Mouse (Mus musculus): ENCODE measurements around the gene BC034090. TPM values are rescaled to one million over a fixed set of nuclear protein-coding genes. Genes with fewer than 3 reads are reported as not detected.

BC034090 gene
- polyA plus RNA-seq, 1 experiment from 2014 or later: 3.9 TPM

DNA sequence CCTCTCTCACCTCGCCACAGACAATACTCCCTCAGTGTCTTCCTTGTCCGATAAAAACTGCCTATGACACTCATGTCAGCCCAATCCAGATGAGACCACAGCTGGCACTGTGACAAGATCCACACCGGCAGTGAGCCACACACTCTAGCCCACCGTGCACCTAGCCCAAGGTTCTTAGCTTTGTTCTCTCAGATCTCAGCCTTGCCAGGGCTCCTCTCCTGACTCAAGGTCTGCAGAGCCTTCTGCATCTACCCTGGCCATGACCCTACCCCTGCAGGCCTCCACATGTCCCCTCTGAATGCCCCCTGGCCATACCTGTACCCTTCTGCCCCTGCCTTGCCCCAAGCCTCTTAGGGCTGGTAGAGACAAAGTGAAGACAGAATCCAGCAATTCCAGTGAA, 32.2 kb downstream of the BC034090 start:
- no peak overlapping the region for H3K4me3 ChIP-seq (ENCODE audit: low read depth, low read length)
- 30% methylated on average over 4 of the region's 4 CpGs for WGBS
- no peaks in the 10 kb centered on the region for H3K27me3 ChIP-seq (ENCODE audit: insufficient read depth, low read length)
- H3K36me3 ChIP-seq (ENCODE audit: insufficient read depth): peaks cover 14% of the 10 kb centered on the region
- H3K4me1 ChIP-seq (ENCODE audit: insufficient read depth): peaks cover 30% of the 10 kb centered on the region
- peak overlapping the region; percentile 93 for H3K27ac ChIP-seq (ENCODE audit: low read depth)
- peak overlapping the region; percentile 27; the same call in 1 of the 2 replicates for H3K9ac ChIP-seq
- DNase-seq (no peak), ATAC-seq (ENCODE audit: insufficient read depth) (peak; percentile 3; the same call in 1 of the 2 replicates)
- no peak for TF ChIP-seq CTCF (IDR thresholded peaks at IDR 0.05; ENCODE audit: low read depth)
- H3K9me3 ChIP-seq (ENCODE audit: low read depth, low read length): no peaks in the 10 kb centered on the region
- H3K4me2 ChIP-seq: peak overlapping the region; percentile 16; the same call in 1 of the 2 replicates

DNA sequence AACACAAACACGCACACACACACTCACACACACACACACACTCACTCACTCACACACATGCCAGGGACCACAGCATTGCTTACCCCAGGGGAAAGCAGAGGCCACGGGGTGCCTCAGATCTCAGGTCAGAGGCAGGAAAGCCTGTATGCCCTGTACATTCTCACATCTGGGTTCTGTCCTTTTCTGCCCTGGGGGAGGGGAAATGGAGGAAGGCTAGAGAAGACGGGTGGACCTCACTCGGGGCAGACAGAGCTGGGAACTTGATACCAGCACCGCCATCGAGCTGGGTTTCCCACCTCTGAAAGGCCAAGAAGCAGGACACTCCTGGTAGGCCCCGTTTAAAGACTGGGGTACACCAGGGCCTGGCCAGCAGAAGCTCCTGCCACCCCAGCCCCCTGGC, 33.2 kb downstream of the BC034090 start:
- no peak for TF ChIP-seq CTCF (IDR thresholded peaks at IDR 0.05; ENCODE audit: low read depth)
- ATAC-seq (ENCODE audit: insufficient read depth): no peak
- no peak overlapping the region for H3K9ac ChIP-seq

DNA sequence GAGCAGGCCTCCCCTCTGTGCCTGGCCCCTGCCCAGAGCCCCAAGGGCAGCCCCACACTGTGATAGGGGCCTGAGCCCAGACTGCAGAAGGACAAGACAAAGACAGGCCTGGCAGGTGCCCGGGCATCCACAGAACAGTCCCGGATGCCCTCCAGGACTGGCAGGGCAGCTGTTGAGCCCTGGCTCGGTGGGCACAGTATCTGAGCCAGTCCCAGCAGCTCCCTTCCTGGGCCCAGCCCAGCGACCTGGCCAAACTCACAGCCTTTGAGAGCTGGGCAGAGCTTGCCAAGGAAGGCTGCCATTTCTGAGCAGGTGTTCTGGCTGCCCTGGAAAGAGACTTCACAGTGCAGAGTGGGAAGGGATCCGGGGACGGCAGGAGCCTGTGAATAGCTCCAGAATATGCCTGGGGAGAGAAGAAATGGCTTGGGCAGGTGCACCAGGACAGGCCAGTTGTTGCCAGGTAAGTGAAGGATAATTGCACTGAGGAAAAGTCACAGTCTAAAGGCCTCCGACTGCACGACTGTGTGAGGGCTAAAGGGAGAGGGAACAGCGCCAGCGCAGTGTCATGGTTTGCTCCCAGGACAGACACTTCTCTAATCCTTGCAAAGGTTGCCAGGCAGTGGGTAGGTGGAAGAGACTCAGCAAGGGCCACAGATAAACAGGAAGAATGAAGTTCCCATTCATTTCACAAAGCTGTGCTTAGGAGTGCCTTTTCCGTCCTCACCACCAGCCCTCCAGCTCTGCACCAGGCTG, 34.1 kb downstream of the BC034090 start:
- Histone ChIP-seq H3K27ac (ENCODE audit: low read depth) (no peak overlapping the region), H3K9me3 (ENCODE audit: low read depth, low read length) (no peaks in the 10 kb centered on the region), H3K36me3 (ENCODE audit: insufficient read depth) (peaks cover 15% of the 10 kb centered on the region), H3K4me2 (no peak overlapping the region), H3K4me1 (ENCODE audit: insufficient read depth) (peaks cover 38% of the 10 kb centered on the region), H3K4me3 (ENCODE audit: low read depth, low read length) (no peak overlapping the region), H3K9ac (no peak overlapping the region), H3K27me3 (ENCODE audit: insufficient read depth, low read length) (no peaks in the 10 kb centered on the region)
- no peak for ATAC-seq (ENCODE audit: insufficient read depth)
- DNase-seq: no peak
- no peak for TF ChIP-seq CTCF (IDR thresholded peaks at IDR 0.05; ENCODE audit: low read depth)
- 66% methylated on average over 11 of the region's 11 CpGs for WGBS

More for the DNA sequence above, 33.2 kb downstream of the BC034090 start:
- Histone ChIP-seq H3K4me1 (ENCODE audit: insufficient read depth) (peaks cover 33% of the 10 kb centered on the region), H3K36me3 (ENCODE audit: insufficient read depth) (peaks cover 15% of the 10 kb centered on the region), H3K4me2 (no peak overlapping the region), H3K4me3 (ENCODE audit: low read depth, low read length) (no peak overlapping the region), H3K27me3 (ENCODE audit: insufficient read depth, low read length) (no peaks in the 10 kb centered on the region), H3K9me3 (ENCODE audit: low read depth, low read length) (no peaks in the 10 kb centered on the region), H3K27ac (ENCODE audit: low read depth) (peak overlapping the region; percentile 10; the same call in 1 of the 2 replicates)
- no peak for DNase-seq
- WGBS: 31% methylated on average over 7 of the region's 7 CpGs

DNA sequence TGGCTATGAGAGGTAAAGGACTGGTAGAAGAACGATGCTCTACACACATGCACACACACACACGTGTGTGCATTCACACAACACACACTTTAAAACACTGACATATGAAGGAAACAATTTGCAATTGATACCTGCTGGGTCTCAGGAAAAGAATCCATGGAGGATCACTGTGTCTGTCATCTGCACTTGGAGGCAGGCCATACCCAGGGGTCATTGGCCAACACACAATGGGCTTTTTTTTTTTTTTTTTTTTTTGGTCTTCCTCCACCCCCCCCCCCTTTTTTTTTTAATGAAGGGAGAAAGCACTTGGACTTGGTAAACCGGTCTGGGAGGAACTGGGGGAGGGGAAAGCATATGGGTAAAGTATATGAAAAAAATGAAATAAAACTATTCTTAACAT, 36.4 kb downstream of the BC034090 start:
- Histone ChIP-seq H3K4me3 (ENCODE audit: low read depth, low read length) (no peak overlapping the region), H3K27ac (ENCODE audit: low read depth) (no peak overlapping the region), H3K4me1 (ENCODE audit: insufficient read depth) (peaks cover 21% of the 10 kb centered on the region), H3K36me3 (ENCODE audit: insufficient read depth) (peaks cover 17% of the 10 kb centered on the region), H3K4me2 (no peak overlapping the region), H3K27me3 (ENCODE audit: insufficient read depth, low read length) (no peaks in the 10 kb centered on the region), H3K9me3 (ENCODE audit: low read depth, low read length) (no peaks in the 10 kb centered on the region), H3K9ac (no peak overlapping the region)
- WGBS: 72% methylated on average over 3 of the region's 3 CpGs
- ATAC-seq (ENCODE audit: insufficient read depth): no peak
- DNase-seq: no peak
- TF ChIP-seq CTCF (IDR thresholded peaks at IDR 0.05; ENCODE audit: low read depth): no peak

GRCm38 (mm10) chr1:155205822-155206660, 38.2 kb downstream of the BC034090 start:
- H3K4me1 ChIP-seq (ENCODE audit: insufficient read depth): peaks cover 13% of the 10 kb centered on the region
- DNase-seq: peak; percentile 62

GRCm38 (mm10) chr1:155205311-155205710, 38.9 kb downstream of the BC034090 start:
- H3K27ac ChIP-seq (ENCODE audit: low read depth): peak overlapping the region; percentile 4; the same call in 1 of the 2 replicates
- ATAC-seq (ENCODE audit: insufficient read depth) (no peak), DNase-seq (no peak)
- no peaks in the 10 kb centered on the region for H3K27me3 ChIP-seq (ENCODE audit: insufficient read depth, low read length)
- peaks cover 12% of the 10 kb centered on the region for H3K4me1 ChIP-seq (ENCODE audit: insufficient read depth)
- TF ChIP-seq CTCF (IDR thresholded peaks at IDR 0.05; ENCODE audit: low read depth): 0 out of 2 replicates have a peak, but pooled peaks have one; percentile 2
- 41% methylated on average over 7 of the region's 7 CpGs for WGBS
- peaks cover 36% of the 10 kb centered on the region for H3K36me3 ChIP-seq (ENCODE audit: insufficient read depth)
- H3K4me2 ChIP-seq: no peak overlapping the region
- no peak overlapping the region for H3K9ac ChIP-seq
- no peaks in the 10 kb centered on the region for H3K9me3 ChIP-seq (ENCODE audit: low read depth, low read length)
- H3K4me3 ChIP-seq (ENCODE audit: low read depth, low read length): no peak overlapping the region

More at GRCm38 (mm10) chr1:155205822-155206660, 38.2 kb downstream of the BC034090 start:
- TF ChIP-seq CTCF (IDR thresholded peaks at IDR 0.05; ENCODE audit: low read depth): no peak
- Histone ChIP-seq H3K27me3 (ENCODE audit: insufficient read depth, low read length) (no peaks in the 10 kb centered on the region), H3K36me3 (ENCODE audit: insufficient read depth) (peaks cover 29% of the 10 kb centered on the region), H3K4me3 (ENCODE audit: low read depth, low read length) (no peak overlapping the region), H3K9ac (no peak overlapping the region), H3K27ac (ENCODE audit: low read depth) (peak overlapping the region; percentile 10; the same call in 1 of the 2 replicates), H3K9me3 (ENCODE audit: low read depth, low read length) (no peaks in the 10 kb centered on the region), H3K4me2 (no peak overlapping the region)
- ATAC-seq (ENCODE audit: insufficient read depth): peak; percentile 35; the same call in 1 of the 2 replicates
- 49% methylated on average over 19 of the region's 19 CpGs for WGBS
